Mouse (Mus musculus) forebrain, embryonic 14.5 days (tissue): ENCODE results near the gene Chaf1a. TPM values are rescaled to one million over a fixed set of nuclear protein-coding genes. Genes with fewer than 3 reads are reported as not detected.

Source experiments
- ATAC-seq: fragments of 200-750 bp; cut with Nextera tagmentation; 2 replicates; pipeline ENCODE4 v1.8.0; 2017; ENCODE audit warnings: mild to moderate bottlenecking, moderate library complexity
- DNase-seq: peaks from one replicate; pipeline ENCODE4 v3.0.0-alpha.2; 2015; ENCODE audit warnings: low spot score
- H3K27ac ChIP-seq: fragments of 300-500 bp; sonication (generic); 2 replicates; pipeline ENCODE4 v1.5.1; 2014; ENCODE audit warnings: low read depth, mild to moderate bottlenecking, control low read depth, low read length, moderate library complexity
- H3K27me3 ChIP-seq: fragments of 300-500 bp; sonication (generic); replicated peaks from 2 replicates; pipeline ENCODE4 v1.6.1; 2014; ENCODE audit warnings: low read length, control low read depth, mixed read lengths; ENCODE audit not compliant: control insufficient read depth, insufficient read depth
- H3K36me3 ChIP-seq: fragments of 300-500 bp; sonication (generic); 2 replicates; pipeline ENCODE4 v1.6.1; 2014; ENCODE audit warnings: low read length, control low read depth; ENCODE audit not compliant: control insufficient read depth, insufficient read depth
- H3K4me1 ChIP-seq: fragments of 300-500 bp; sonication (generic); 2 replicates; pipeline ENCODE4 v1.6.1; 2014; ENCODE audit warnings: antibody characterized with exemption, low read length, control low read depth; ENCODE audit not compliant: control insufficient read depth, insufficient read depth
- H3K4me2 ChIP-seq: fragments of 300-500 bp; sonication (generic); 2 replicates; pipeline ENCODE4 v1.6.1; 2014; ENCODE audit warnings: mild to moderate bottlenecking, control low read depth, low read length
- H3K4me3 ChIP-seq: fragments of 300-500 bp; sonication (generic); 2 replicates; pipeline ENCODE4 v1.5.1; 2014; ENCODE audit warnings: low read depth, low read length, control low read depth
- H3K9ac ChIP-seq: fragments of 300-500 bp; sonication (generic); 2 replicates; pipeline ENCODE4 v1.6.1; 2014; ENCODE audit warnings: mild to moderate bottlenecking, low read length, control low read depth, moderate library complexity
- H3K9me3 ChIP-seq: fragments of 300-500 bp; sonication (generic); replicated peaks from 2 replicates; pipeline ENCODE4 v1.6.1; 2016; ENCODE audit warnings: low read length, control low read depth, mixed read lengths; ENCODE audit not compliant: control insufficient read depth
- WGBS: fragments of 180-500 bp; shearing (Covaris S2); extraction: QIAGEN DNeasy Blood & Tissue Kit; methylation state at CpG from one replicate; pipeline ENCODE4 v1.1.7; 2014; 5-methylcytosine and 5-hydroxymethylcytosine counted together
- polyA plus RNA-seq: library from polyadenylated mRNA; unstranded; fragments of >200 nt; fragmentation: Nextera tagmentation; extraction: Ambion mirVana; gene quantifications from 2 replicates; pipeline ENCODE4 v1.2.1, GENCODE M21; 2014

Chaf1a gene
- polyA plus RNA-seq, 1 experiment from 2014 or later = 6.9 TPM

- H3K4me2 ChIP-seq = peak overlapping the region; percentile 100
- 0% methylated on average over 21 of the region's 21 CpGs for WGBS
Observed at GRCm38 (mm10) chr17:56008356-56009087, 31.7 kb upstream of the Chaf1a start.

GRCm38 (mm10) chr17:56009088-56009961 lies 30.9 kb upstream of the Chaf1a start:
- DNase-seq (peak; percentile 95), ATAC-seq (peak; percentile 92)
- Histone ChIP-seq H3K4me3 (peak overlapping the region; percentile 82), H3K4me1 (peaks cover 15% of the 10 kb centered on the region), H3K9ac (peak overlapping the region; percentile 87), H3K4me2 (peak overlapping the region; percentile 100), H3K36me3 (peaks cover 33% of the 10 kb centered on the region), H3K9me3 (no peaks in the 10 kb centered on the region), H3K27ac (peak overlapping the region; percentile 94), H3K27me3 (0 out of 2 replicates have a peak, but pooled peaks cover 4% of the 10 kb centered on the region)
- under 1% methylated on average over 61 of the region's 62 CpGs for WGBS

More at GRCm38 (mm10) chr17:56008356-56009087, 31.7 kb upstream of the Chaf1a start:
- H3K4me1 ChIP-seq = peaks cover 15% of the 10 kb centered on the region
- peak; percentile 99 for DNase-seq
- H3K36me3 ChIP-seq = peaks cover 25% of the 10 kb centered on the region
- H3K27ac ChIP-seq = peak overlapping the region; percentile 94
- H3K4me3 ChIP-seq = peak overlapping the region; percentile 82
- 0 out of 2 replicates have a peak, but pooled peaks cover 4% of the 10 kb centered on the region for H3K27me3 ChIP-seq
- no peaks in the 10 kb centered on the region for H3K9me3 ChIP-seq
- ATAC-seq = peak; percentile 93
- peak overlapping the region; percentile 87 for H3K9ac ChIP-seq

- 45% methylated on average over 2 of the region's 2 CpGs for WGBS
- peaks cover 15% of the 10 kb centered on the region for H3K4me1 ChIP-seq
- peak overlapping the region; percentile 100 for H3K4me2 ChIP-seq
- H3K4me3 ChIP-seq = peak overlapping the region; percentile 82
- H3K9me3 ChIP-seq = no peaks in the 10 kb centered on the region
- ATAC-seq (no peak), DNase-seq (no peak)
- peaks cover 37% of the 10 kb centered on the region for H3K36me3 ChIP-seq
- peak overlapping the region; percentile 94; the same call in 1 of the 2 replicates for H3K27ac ChIP-seq
- peak overlapping the region; percentile 87 for H3K9ac ChIP-seq
- H3K27me3 ChIP-seq = 0 out of 2 replicates have a peak, but pooled peaks cover 4% of the 10 kb centered on the region
Observed at GRCm38 (mm10) chr17:56009962-56010240, 30.3 kb upstream of the Chaf1a start.

- Histone ChIP-seq H3K27ac (no peak overlapping the region), H3K4me3 (peak overlapping the region; percentile 82), H3K4me1 (peaks cover 15% of the 10 kb centered on the region), H3K9ac (peak overlapping the region; percentile 87), H3K4me2 (peak overlapping the region; percentile 100), H3K36me3 (peaks cover 41% of the 10 kb centered on the region), H3K27me3 (0 out of 2 replicates have a peak, but pooled peaks cover 4% of the 10 kb centered on the region), H3K9me3 (no peaks in the 10 kb centered on the region)
- DNase-seq = no peak
- WGBS = 70% methylated on average over 14 of the region's 14 CpGs
- no peak for ATAC-seq
Observed at GRCm38 (mm10) chr17:56010255-56010654, 30.0 kb upstream of the Chaf1a start.

GRCm38 (mm10) chr17:56010681-56011080 lies 29.6 kb upstream of the Chaf1a start:
- 0 out of 2 replicates have a peak, but pooled peaks cover 2% of the 10 kb centered on the region for H3K27me3 ChIP-seq
- H3K9ac ChIP-seq = peak overlapping the region; percentile 87; the same call in 1 of the 2 replicates
- ATAC-seq = no peak
- DNase-seq = peak; percentile 54
- peak overlapping the region; percentile 100 for H3K4me2 ChIP-seq
- H3K36me3 ChIP-seq = peaks cover 45% of the 10 kb centered on the region
- 7% methylated on average over 9 of the region's 9 CpGs for WGBS
- H3K9me3 ChIP-seq = no peaks in the 10 kb centered on the region
- peaks cover 15% of the 10 kb centered on the region for H3K4me1 ChIP-seq
- H3K4me3 ChIP-seq = peak overlapping the region; percentile 82; the same call in 1 of the 2 replicates
- no peak overlapping the region for H3K27ac ChIP-seq

- H3K4me3 ChIP-seq = no peak overlapping the region
- no peak for DNase-seq
- H3K9me3 ChIP-seq = no peaks in the 10 kb centered on the region
- peaks cover 53% of the 10 kb centered on the region for H3K36me3 ChIP-seq
- H3K9ac ChIP-seq = no peak overlapping the region; the same call in 1 of the 2 replicates
- H3K27ac ChIP-seq = no peak overlapping the region
- no peak overlapping the region for H3K4me2 ChIP-seq
- WGBS = 91% methylated on average over 7 of the region's 7 CpGs
- peaks cover 15% of the 10 kb centered on the region for H3K4me1 ChIP-seq
- ATAC-seq = no peak
- no peaks in the 10 kb centered on the region for H3K27me3 ChIP-seq
Observed at GRCm38 (mm10) chr17:56011441-56011840, 28.8 kb upstream of the Chaf1a start.

- Histone ChIP-seq H3K27ac (no peak overlapping the region), H3K4me3 (no peak overlapping the region), H3K27me3 (no peaks in the 10 kb centered on the region), H3K36me3 (peaks cover 89% of the 10 kb centered on the region), H3K9me3 (no peaks in the 10 kb centered on the region), H3K4me1 (peaks cover 4% of the 10 kb centered on the region), H3K4me2 (no peak overlapping the region), H3K9ac (no peak overlapping the region)
- no peak for DNase-seq
- WGBS = 94% methylated on average over 9 of the region's 9 CpGs
- ATAC-seq = no peak
Observed at GRCm38 (mm10) chr17:56015293-56015692, 24.9 kb upstream of the Chaf1a start.

- ATAC-seq = no peak
- H3K36me3 ChIP-seq = peaks cover 86% of the 10 kb centered on the region
- H3K4me2 ChIP-seq = no peak overlapping the region
- no peaks in the 10 kb centered on the region for H3K9me3 ChIP-seq
- 88% methylated on average over 8 of the region's 8 CpGs for WGBS
- H3K4me1 ChIP-seq = no peaks in the 10 kb centered on the region
- no peaks in the 10 kb centered on the region for H3K27me3 ChIP-seq
- DNase-seq = no peak
- H3K27ac ChIP-seq = no peak overlapping the region
- H3K9ac ChIP-seq = no peak overlapping the region
- H3K4me3 ChIP-seq = no peak overlapping the region
Observed at GRCm38 (mm10) chr17:56016382-56016781, 23.9 kb upstream of the Chaf1a start.
